21 mouse cellular contexts compared by ENCODE assay signal in the genomic region with DNA sequence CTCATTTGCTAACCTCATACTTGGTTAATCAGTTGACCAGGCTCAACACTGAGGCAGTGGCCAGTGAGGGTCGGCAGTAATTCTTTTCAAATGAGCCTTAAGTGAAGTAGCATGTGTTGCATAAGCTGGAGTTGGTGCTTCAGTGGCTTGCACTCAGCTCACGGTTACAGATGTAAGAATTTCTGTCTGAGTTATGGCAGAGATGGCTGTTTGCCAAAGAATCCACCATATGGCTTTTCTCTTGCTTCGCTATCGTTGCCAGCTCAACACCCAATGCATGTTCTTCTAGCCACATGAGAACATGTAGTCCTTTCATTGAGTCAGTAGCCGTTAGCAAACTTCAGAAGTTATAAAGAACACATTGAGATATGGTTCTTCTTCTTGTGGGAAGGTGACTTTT.
DNase-seq lines count a peak whose midpoint lies in the region; ATAC-seq and TF ChIP-seq lines count a peak whose summit lies in the region.
"Had no signal": no experiment of that assay in that cellular context is flagged by ENCODE, and none has a peak within 500 bp of the region (broad histone marks: within the 10 kb centered on the region; RNA-seq: fewer than 3 reads in every experiment).

No protein-coding gene starts in this region.

- no peak overlapping the region for H3K27ac ChIP-seq in lung, embryonic 14.5 days (ENCODE audit: low read depth)
- H3K27ac ChIP-seq: embryonic facial prominence, embryonic 12.5 days; forebrain, embryonic 15.5 days; heart, adult 2 months; heart, embryonic 13.5 days; hindbrain, embryonic 15.5 days had no signal

- DNase-seq in lung, embryonic 14.5 days, result peak; percentile 75
- DNase-seq in lung, adult 18-20 months, result no peak
- DNase-seq in NIH3T3 (ENCODE audit: low read depth), result peak; percentile 52
- DNase-seq in fat pad, adult 2 months (ENCODE audit: extremely low read depth, low read depth, low spot score), result peak; percentile 25
- no peak for DNase-seq in right cerebral cortex, postnatal 25 days
- DNase-seq: adrenal gland, postnatal 14 days; B cell, adult 2 months; cerebellum, postnatal 25 days; gastrocnemius, postnatal 14 days; heart, adult 2 months; heart, postnatal 36 days had no signal

- ATAC-seq in lung, embryonic 14.5 days (ENCODE audit: insufficient read depth), result no peak
- ATAC-seq in erythroblast, adult 5-6 weeks (replicated peaks; ENCODE audit: low FRiP score, poor library complexity, severe bottlenecking), result no peak
- ATAC-seq: activated CD4-positive, CD25-positive, alpha-beta regulatory T cell, adult 4 months; CD4-positive, CD25-positive, alpha-beta regulatory T cell, adult 4 months; forebrain, embryonic 15.5 days; intestine, embryonic 16.5 days; Patski had no signal

- no peak overlapping the region for H3K4me2 ChIP-seq in lung, embryonic 14.5 days
- H3K4me2 ChIP-seq: embryonic facial prominence, embryonic 12.5 days; forebrain, embryonic 15.5 days; heart, embryonic 13.5 days; hindbrain, embryonic 15.5 days had no signal

- no peaks in the 10 kb centered on the region for H3K27me3 ChIP-seq in lung, embryonic 14.5 days (ENCODE audit: insufficient read depth, low read length)
- H3K27me3 ChIP-seq: embryonic facial prominence, embryonic 12.5 days; forebrain, embryonic 15.5 days; heart, embryonic 13.5 days; hindbrain, embryonic 15.5 days; Patski had no signal

- no peak overlapping the region for H3K4me3 ChIP-seq in lung, embryonic 14.5 days (ENCODE audit: low read depth, low read length)
- H3K4me3 ChIP-seq: embryonic facial prominence, embryonic 12.5 days; forebrain, embryonic 15.5 days; heart, adult 2 months; heart, embryonic 13.5 days; hindbrain, embryonic 15.5 days had no signal

- 45% methylated on average over 5 of the region's 5 CpGs for whole genome bisulfite sequencing in lung, embryonic 14.5 days

- TF ChIP-seq CTCF in lung, embryonic 14.5 days (IDR thresholded peaks at IDR 0.05; ENCODE audit: low read depth), result no peak

- H3K36me3 ChIP-seq in lung, embryonic 14.5 days (ENCODE audit: insufficient read depth), result no peaks in the 10 kb centered on the region
- H3K36me3 ChIP-seq: embryonic facial prominence, embryonic 12.5 days; forebrain, embryonic 15.5 days; heart, embryonic 13.5 days; hindbrain, embryonic 15.5 days had no signal

- H3K9ac ChIP-seq in lung, embryonic 14.5 days, result no peak overlapping the region
- H3K9ac ChIP-seq: embryonic facial prominence, embryonic 12.5 days; forebrain, embryonic 15.5 days; heart, embryonic 13.5 days; hindbrain, embryonic 15.5 days had no signal

- no peaks in the 10 kb centered on the region for H3K9me3 ChIP-seq in lung, embryonic 14.5 days (ENCODE audit: low read depth, low read length)
- H3K9me3 ChIP-seq: embryonic facial prominence, embryonic 12.5 days; forebrain, embryonic 15.5 days; G1E; heart, embryonic 13.5 days; hindbrain, embryonic 15.5 days had no signal

- H3K4me1 ChIP-seq in lung, embryonic 14.5 days (ENCODE audit: insufficient read depth), result peaks cover 16% of the 10 kb centered on the region

Comparison
In these comparisons a context has a peak if more than half of its experiments do, and no peak if none do; other contexts are left out.
1. DNase-seq: peak in lung, embryonic 14.5 days (single experiment), NIH3T3 (single experiment) and fat pad, adult 2 months (single experiment); none in lung, adult 18-20 months (0 of 2) and right cerebral cortex, postnatal 25 days (single experiment).